15 mouse cellular contexts compared by ENCODE assay signal in the genomic region with DNA sequence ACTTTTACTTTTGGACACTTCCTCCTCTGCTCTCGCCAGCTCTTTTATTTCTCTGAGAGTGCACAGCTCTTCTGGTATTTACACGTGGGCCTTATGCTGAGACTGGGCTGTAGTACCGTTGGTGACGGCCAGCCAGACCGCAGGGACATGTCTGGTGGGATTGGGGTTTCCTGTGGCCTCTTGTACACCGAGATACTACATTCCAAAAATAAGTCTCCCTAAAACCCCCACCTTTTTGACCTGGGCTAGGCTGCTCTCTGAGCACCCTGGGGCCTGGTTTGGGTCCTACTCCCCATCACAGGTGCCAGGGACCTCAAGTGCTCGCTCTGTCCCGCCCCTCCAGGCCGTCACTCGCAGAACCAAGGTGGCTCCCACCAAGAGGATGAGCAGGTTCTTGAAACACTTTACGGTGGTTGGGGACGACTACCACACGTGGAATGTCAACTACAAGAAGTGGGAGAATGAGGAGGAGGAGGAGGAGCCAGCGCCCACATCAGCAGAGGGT. TPM values are rescaled to one million over a fixed set of nuclear protein-coding genes. Genes with fewer than 3 reads are reported as not detected.
DNase-seq lines count a peak whose midpoint lies in the region; ATAC-seq lines count a peak whose summit lies in the region.
"Had no signal": no experiment of that assay in that cellular context is flagged by ENCODE, and none has a peak within 500 bp of the region (broad histone marks: within the 10 kb centered on the region; RNA-seq: fewer than 3 reads in every experiment).

No protein-coding gene starts in this region.

- H3K9me3 ChIP-seq in limb, embryonic 10.5 days (replicated peaks), result no peaks in the 10 kb centered on the region
- no peaks in the 10 kb centered on the region for H3K9me3 ChIP-seq in kidney, embryonic 15.5 days (replicated peaks)
- H3K9me3 ChIP-seq: forebrain, embryonic 13.5 days had no signal

- H3K4me2 ChIP-seq in kidney, embryonic 15.5 days, result no peak overlapping the region
- H3K4me2 ChIP-seq: forebrain, embryonic 13.5 days; heart, embryonic 13.5 days; midbrain, embryonic 11.5 days had no signal

- peak overlapping the region; percentile 53; the same call in 1 of the 2 replicates for H3K27ac ChIP-seq in limb, embryonic 10.5 days
- no peak overlapping the region for H3K27ac ChIP-seq in kidney, embryonic 15.5 days
- H3K27ac ChIP-seq: forebrain, embryonic 13.5 days; heart, embryonic 13.5 days; hindbrain, embryonic 10.5 days; liver, embryonic 14.5 days had no signal

- DNase-seq in CD4-positive, CD25-positive, alpha-beta regulatory T cell, adult 2 months (ENCODE audit: low read depth, low spot score), result peak; percentile 62
- DNase-seq in spleen, postnatal 36 days (ENCODE audit: low spot score in 2 of 2), result peak; percentile 56 to 62
- DNase-seq in spleen, postnatal 4 days (ENCODE audit: low spot score in 2 of 2), result no peak
- DNase-seq in limb, embryonic 10.5 days (ENCODE audit: low spot score), result no peak
- peak; percentile 48 for DNase-seq in thymus, postnatal 14 days
- DNase-seq: adrenal gland, postnatal 10 days; cerebellum, adult 8-10 months had no signal

- H3K4me3 ChIP-seq in limb, embryonic 10.5 days, result no peak overlapping the region
- no peak overlapping the region for H3K4me3 ChIP-seq in kidney, embryonic 15.5 days (replicated peaks)
- H3K4me3 ChIP-seq: forebrain, embryonic 13.5 days; heart, embryonic 13.5 days; hindbrain, embryonic 10.5 days had no signal

- no peak for ATAC-seq in CD4-positive, CD25-positive, alpha-beta regulatory T cell, adult 4 months
- no peak for ATAC-seq in kidney, embryonic 15.5 days (replicated peaks; ENCODE audit: low FRiP score)
- no peak for ATAC-seq in erythroblast, adult 5-6 weeks (replicated peaks; ENCODE audit: low FRiP score, poor library complexity, severe bottlenecking)
- ATAC-seq: forebrain, embryonic 13.5 days had no signal

- H3K4me1 ChIP-seq in limb, embryonic 10.5 days, result peaks cover 24% of the 10 kb centered on the region
- peaks cover 21% of the 10 kb centered on the region for H3K4me1 ChIP-seq in kidney, embryonic 15.5 days
- H3K4me1 ChIP-seq: forebrain, embryonic 13.5 days; heart, embryonic 13.5 days had no signal

- 87% methylated on average over 14 of the region's 14 CpGs for WGBS in limb, embryonic 10.5 days
- 83% methylated on average over 14 of the region's 14 CpGs for WGBS in kidney, embryonic 15.5 days

- peaks cover 9% of the 10 kb centered on the region for H3K36me3 ChIP-seq in limb, embryonic 10.5 days
- peaks cover 3% of the 10 kb centered on the region for H3K36me3 ChIP-seq in kidney, embryonic 15.5 days
- H3K36me3 ChIP-seq: heart, embryonic 13.5 days had no signal

- no peak overlapping the region for H3K9ac ChIP-seq in kidney, embryonic 15.5 days
- H3K9ac ChIP-seq: forebrain, embryonic 13.5 days; heart, embryonic 13.5 days; liver, embryonic 14.5 days had no signal

- no peaks in the 10 kb centered on the region for H3K27me3 ChIP-seq in limb, embryonic 10.5 days (ENCODE audit: low read depth, poor library complexity, severe bottlenecking)
- H3K27me3 ChIP-seq in kidney, embryonic 15.5 days, result no peaks in the 10 kb centered on the region
- H3K27me3 ChIP-seq: forebrain, embryonic 13.5 days; heart, embryonic 13.5 days had no signal

RNA-seq across cellular contexts. Expression of a gene that starts 26.5 kb away (rescaled TPM):
- polyA plus RNA-seq in CD4-positive, CD25-positive, alpha-beta regulatory T cell, adult 4 months (2017; shearing (Covaris generic)), result 100 to 1,000 TPM in 1 of 2 experiments, 10 to 100 TPM in 1; 51.8 to 108 TPM
- 9.6 and 11.8 TPM in 2 replicates for polyA plus RNA-seq in limb, embryonic 10.5 days (2016; fragmentation: Nextera tagmentation; extraction: Ambion mirVana)
- 12.2 and 14.3 TPM in 2 replicates for polyA plus RNA-seq in kidney, embryonic 15.5 days (2015; fragmentation: Nextera tagmentation; extraction: Ambion mirVana)
- total RNA-seq in erythroblast, adult 5-6 weeks (2015; ENCODE audit: low replicate concordance), result 25.4 and 25.9 TPM in 2 replicates
- 18.5 and 37.0 TPM in 2 replicates for total RNA-seq in erythroblast, adult 5-6 weeks (2017; ENCODE audit: low replicate concordance)

RNA-seq across cellular contexts. Expression of a gene that starts 31.1 kb away (rescaled TPM):
- polyA plus RNA-seq in CD4-positive, CD25-positive, alpha-beta regulatory T cell, adult 4 months (2017; shearing (Covaris generic)), result 1 to 10 TPM; 1.1 to 2.0 TPM
- 4.4 and 4.9 TPM in 2 replicates for polyA plus RNA-seq in limb, embryonic 10.5 days (2016; fragmentation: Nextera tagmentation; extraction: Ambion mirVana)
- polyA plus RNA-seq in kidney, embryonic 15.5 days (2015; fragmentation: Nextera tagmentation; extraction: Ambion mirVana), result 6.4 and 6.7 TPM in 2 replicates
- 0.42 TPM in 1 of 2 replicates, not detected in the other for total RNA-seq in erythroblast, adult 5-6 weeks (2015; ENCODE audit: low replicate concordance)
- 3.6 and 5.9 TPM in 2 replicates for total RNA-seq in erythroblast, adult 5-6 weeks (2017; ENCODE audit: low replicate concordance)

RNA-seq across cellular contexts. Expression of a gene that starts 51.0 kb away (rescaled TPM):
- 10 to 100 TPM; 17.8 to 18.7 TPM for polyA plus RNA-seq in CD4-positive, CD25-positive, alpha-beta regulatory T cell, adult 4 months (2017; shearing (Covaris generic))
- polyA plus RNA-seq in limb, embryonic 10.5 days (2016; fragmentation: Nextera tagmentation; extraction: Ambion mirVana), result 8.2 and 9.7 TPM in 2 replicates
- 8.2 and 9.1 TPM in 2 replicates for polyA plus RNA-seq in kidney, embryonic 15.5 days (2015; fragmentation: Nextera tagmentation; extraction: Ambion mirVana)
- total RNA-seq in erythroblast, adult 5-6 weeks (2015; ENCODE audit: low replicate concordance), result 2.1 and 2.9 TPM in 2 replicates
- total RNA-seq in erythroblast, adult 5-6 weeks (2017; ENCODE audit: low replicate concordance), result 1.4 and 4.0 TPM in 2 replicates

Comparison
In these comparisons a context has a peak if more than half of its experiments do, and no peak if none do; other contexts are left out.
1. DNase-seq: peak in CD4-positive, CD25-positive, alpha-beta regulatory T cell, adult 2 months (single experiment), spleen, postnatal 36 days (2 of 2) and thymus, postnatal 14 days (single experiment); none in spleen, postnatal 4 days (0 of 2) and limb, embryonic 10.5 days (single experiment).